Mouse (Mus musculus) left cerebral cortex, adult 2 months (tissue): ENCODE results near the gene Nupl1. TPM values are rescaled to one million over a fixed set of nuclear protein-coding genes. Genes with fewer than 3 reads are reported as not detected.

Source experiments
- DNase-seq, 2 experiments: peaks; one replicate each; pipeline ENCODE4 v3.0.0; 2021 to 2022; ENCODE audit warnings: low spot score in 2 of 2, mixed read lengths in 1 of 2; ENCODE audit errors: extremely low spot score in 1 of 2
- H3K27ac ChIP-seq: fragments of 200-600 bp; 2 replicates; pipeline ENCODE4 v1.8.1; 2022
- H3K4me3 ChIP-seq: fragments of 200-600 bp; 2 replicates; pipeline ENCODE4 v1.8.1; 2022
- CTCF ChIP-seq: fragments of 200-600 bp; IDR thresholded peaks from 2 replicates; pipeline ENCODE4 v1.8.1; 2022; ENCODE audit warnings: antibody characterized with exemption, mild to moderate bottlenecking, moderate library complexity
- intact Hi-C: fragments of 180-260 bp; cut with DNase I; formaldehyde crosslinking; loops from one replicate; pipeline ENCODE4 v1.15.1; 2025
- long read RNA-seq, 2 experiments: library from polyadenylated mRNA; stranded (forward); transcript quantifications; one replicate each; pipeline ENCODE4 v2.0.0; 2021; ENCODE audit warnings: borderline mapping rate in 2 of 2
- total RNA-seq, 2 experiments: library from RNA; stranded (reverse); gene quantifications; 2 replicates each; pipeline ENCODE4 v1.2.3; 2021

The Nupl1 gene
- total RNA-seq: not detected
- long read RNA-seq, experiment 1, partial matches to known transcripts: 18 of 19 reads
- long read RNA-seq, experiment 1, other reads (novel, unspliced or antisense): 1 of 19 reads
- long read RNA-seq, experiment 2, partial matches to known transcripts: 16 of 17 reads
- long read RNA-seq, experiment 2, other reads (novel, unspliced or antisense): 1 of 17 reads

DNA sequence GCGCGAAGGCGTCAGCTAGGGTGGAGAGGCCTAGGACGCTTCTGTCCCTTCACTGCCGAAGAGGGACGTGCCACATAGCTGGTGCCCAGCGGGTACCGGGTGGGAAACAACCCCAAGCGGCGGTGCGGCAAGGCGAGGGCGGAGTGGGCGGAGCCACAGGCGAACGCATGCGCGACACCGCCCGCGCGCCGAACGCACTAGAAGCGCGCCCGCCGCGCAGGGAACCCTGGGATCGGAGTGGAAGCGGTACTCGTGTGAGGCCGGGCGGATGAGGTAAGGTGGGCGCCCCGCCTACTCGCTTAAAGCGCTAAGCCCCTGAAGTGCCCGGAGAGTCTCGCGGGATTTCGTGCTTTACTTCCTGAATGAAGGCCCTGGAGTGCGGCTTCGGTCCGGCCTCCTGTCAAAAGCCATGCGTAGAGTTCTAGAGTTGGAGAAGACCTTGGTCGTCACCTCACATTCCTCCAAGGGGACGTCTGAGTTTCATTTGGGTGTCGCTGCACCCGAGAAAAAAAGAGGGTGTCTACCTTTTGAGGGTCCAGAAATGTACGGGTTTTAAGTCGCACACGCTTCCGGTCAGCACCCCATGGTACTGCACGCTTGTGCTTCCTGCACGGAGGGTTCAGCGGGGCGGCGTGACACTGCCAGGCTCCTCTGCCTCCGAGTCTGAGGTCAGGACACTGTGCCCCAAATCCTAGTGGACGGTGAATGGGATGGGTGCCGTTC, at the start of gene Nupl1, which contains the start of gene Gm49336:
Gene Nupl1, minus strand, starts transcription at position 151 of the 723 bp plus-strand sequence.
Gene Gm49336, minus strand, starts transcription at position 227 of the 723 bp plus-strand sequence.
- no peak for TF ChIP-seq CTCF
- intact Hi-C loops: loop anchor here (1.0 to 5.0 kb wide), 4 partner anchors 14 to 441 kb away; partner anchors contain the start of gene Mtmr6
- H3K4me3 ChIP-seq: peak within 1 kb of the TSS; percentile 87
- H3K27ac ChIP-seq: peak within 1 kb of the TSS; percentile 94
- DNase-seq: peak; percentile 98 to 99

- no peak for DNase-seq
- intact Hi-C loops: loop anchor here (5.0 to 10.0 kb wide), 2 partner anchors 136 to 394 kb away; no protein-coding TSS in a partner anchor
- TF ChIP-seq CTCF: no peak
- Histone ChIP-seq H3K4me3 (no peak overlapping the region), H3K27ac (no peak overlapping the region)
Observed at GRCm38 (mm10) chr14:60301024-60301423, 49.8 kb upstream of the Nupl1 start.

DNA sequence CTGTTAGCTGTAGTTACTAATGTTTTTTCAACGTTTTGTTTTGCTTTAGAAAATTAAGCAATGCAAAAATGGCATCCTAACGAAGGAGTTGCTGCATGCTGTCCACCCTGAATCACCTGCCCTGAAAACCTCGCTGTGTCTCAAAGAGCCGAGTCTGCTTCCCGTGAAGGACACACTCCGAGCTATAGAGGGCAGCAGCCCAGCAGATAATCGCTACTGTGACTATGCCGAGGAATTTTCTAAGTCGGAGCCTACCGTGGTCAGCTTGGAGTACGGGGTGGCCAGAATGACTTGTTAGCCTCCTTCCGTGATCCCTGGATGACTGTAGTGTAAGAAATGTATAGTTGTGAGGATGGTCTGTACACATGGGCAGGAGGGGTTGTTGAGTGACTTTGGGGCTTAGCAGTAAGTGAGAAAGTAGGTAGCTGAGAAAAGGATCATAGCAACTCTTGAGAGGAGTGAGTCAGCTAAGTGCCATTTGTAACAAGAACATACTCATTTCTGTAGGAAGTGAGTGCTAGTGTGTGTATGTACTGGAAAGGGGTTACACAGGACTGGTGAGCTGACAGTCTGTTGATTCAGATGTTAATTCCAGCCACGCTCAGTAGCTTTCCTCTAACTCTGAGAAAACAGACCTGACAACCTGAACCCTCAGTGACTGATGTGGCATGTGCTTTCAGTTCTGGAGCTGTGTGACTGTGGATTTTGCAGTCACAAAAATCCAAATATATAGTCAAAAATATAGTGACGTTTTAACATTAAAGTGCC, 49.2 kb upstream of the Nupl1 start:
- Histone ChIP-seq H3K4me3 (no peak overlapping the region), H3K27ac (no peak overlapping the region)
- intact Hi-C loops: loop anchor here (5.0 to 10.0 kb wide), 2 partner anchors 137 to 394 kb away; no protein-coding TSS in a partner anchor
- peak in 1 of 2 experiments; percentile 20 for DNase-seq
- TF ChIP-seq CTCF: peak; percentile 42

DNA sequence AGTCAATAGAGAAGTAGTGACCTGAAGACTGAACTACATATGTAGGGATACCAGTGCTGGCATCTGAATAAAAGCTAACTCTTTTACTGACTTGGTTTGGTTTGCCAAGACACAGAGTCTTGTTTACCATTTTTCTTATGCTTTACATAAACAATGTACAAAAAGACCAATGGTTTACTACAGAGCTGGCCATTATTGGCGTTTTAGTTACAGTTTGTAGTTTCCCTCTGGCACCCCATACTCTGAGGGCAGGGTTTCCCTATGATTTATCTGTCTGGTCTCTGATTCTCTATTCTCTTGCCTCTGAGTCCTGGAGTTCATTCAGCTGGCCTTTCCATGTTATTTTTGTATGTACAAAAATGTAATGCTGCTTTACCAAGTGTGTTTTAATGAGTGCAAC, 44.3 kb upstream of the Nupl1 start:
- DNase-seq: no peak
- TF ChIP-seq CTCF: no peak
- Histone ChIP-seq H3K27ac (no peak overlapping the region), H3K4me3 (no peak overlapping the region)
- intact Hi-C loops: no loop called here

DNA sequence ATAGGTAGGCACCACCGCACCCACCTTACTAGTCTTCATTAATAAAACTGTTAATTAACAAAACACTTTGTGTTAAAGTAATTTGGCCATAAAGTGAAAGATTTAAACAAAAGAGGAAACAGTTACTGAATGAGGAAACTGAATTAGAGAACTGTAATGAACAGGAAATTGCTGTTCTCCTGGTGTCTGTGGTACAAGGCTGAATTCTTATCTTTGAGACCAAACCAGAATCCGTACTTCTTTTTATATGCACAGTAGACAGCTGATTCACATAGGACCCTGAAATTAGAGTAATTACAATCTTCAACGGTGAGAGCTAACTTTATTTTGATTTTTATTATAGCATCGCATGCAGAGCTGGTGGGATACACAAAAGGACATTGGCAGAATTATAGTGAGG, 39.1 kb upstream of the Nupl1 start:
- H3K27ac ChIP-seq: no peak overlapping the region
- no peak for DNase-seq
- no peak overlapping the region for H3K4me3 ChIP-seq
- TF ChIP-seq CTCF: no peak
- intact Hi-C loops: no loop called here

DNA sequence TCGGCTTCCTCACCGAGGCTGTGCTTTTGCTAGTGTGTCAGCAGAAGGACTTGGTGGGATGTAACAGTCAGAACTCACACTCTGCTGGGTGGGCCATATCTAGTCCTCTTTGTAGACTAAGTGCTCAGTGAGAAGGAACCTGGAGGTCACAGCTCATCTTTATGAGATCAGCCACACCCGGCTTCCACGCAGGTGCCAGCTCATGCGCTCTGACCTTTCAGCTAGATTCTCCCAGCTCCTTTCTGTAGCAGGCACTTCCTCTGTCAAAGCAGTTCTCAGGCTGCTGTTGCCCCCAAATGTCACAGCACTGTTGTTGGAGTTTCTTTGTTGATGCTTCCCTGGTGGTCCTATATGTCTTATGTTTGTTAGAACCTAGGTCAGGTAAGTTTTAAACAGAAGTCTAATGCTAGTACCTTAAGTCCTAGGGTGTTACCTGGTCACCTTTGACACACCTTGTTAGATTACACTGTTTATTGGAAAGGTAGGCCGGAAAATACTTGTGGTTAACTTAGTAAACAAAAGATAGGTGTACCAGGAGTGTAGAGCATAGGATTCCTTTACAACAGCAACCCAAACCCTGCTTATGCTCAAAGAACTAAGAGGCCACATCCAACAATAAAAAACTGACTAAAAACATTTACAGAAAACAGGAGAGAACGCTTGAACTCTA, 35.1 kb upstream of the Nupl1 start:
- DNase-seq: no peak
- Histone ChIP-seq H3K27ac (no peak overlapping the region), H3K4me3 (no peak overlapping the region)
- intact Hi-C loops: no loop called here
- TF ChIP-seq CTCF: no peak

DNA sequence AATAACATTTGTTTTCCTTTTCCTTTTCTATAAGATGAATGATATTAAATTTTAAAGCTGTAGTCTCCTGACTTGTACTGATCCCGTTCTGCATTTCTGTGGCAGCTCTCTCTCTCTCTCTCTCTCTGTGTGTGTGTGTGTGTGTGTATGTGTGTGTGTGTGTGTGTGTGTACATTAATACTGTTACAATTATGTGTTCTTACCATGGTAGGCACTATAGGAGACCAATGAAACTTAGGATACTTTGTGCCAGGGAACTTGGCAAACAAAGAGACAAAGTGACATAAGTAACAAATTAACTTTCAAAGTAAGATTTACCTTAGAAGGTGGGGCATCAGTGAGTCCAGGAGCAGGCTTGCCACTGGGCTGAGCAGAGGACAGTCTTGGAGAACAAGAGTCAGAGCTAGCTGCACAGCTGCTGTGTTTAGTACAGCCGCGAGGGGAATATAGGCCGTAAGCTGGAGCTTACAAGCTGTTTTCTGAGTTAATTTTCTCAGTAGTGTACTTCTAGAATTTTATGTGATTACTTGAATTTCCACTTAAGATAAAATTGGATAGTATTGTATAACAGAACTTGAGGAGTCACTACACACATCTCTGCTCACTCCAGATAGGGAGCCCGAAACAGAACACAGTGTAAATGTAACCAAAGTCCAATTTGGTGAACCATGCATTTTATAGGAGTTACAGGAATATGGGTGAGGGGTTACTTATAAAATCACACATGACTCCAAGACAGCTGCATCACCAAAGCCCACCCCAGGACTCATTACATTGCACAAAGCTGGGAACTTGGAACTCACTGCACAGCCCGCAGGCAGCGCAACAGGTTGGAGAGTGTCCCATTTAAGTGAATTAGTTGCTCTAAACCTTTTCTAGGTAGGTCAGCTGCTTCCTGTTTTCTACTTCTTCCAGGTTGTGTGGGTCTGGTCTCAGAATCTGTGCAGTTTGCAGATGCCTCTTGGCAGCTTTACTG, 24.4 kb upstream of the Nupl1 start:
- DNase-seq: no peak
- no peak overlapping the region for H3K27ac ChIP-seq
- intact Hi-C loops: no loop called here
- TF ChIP-seq CTCF: no peak
- no peak overlapping the region for H3K4me3 ChIP-seq

- Histone ChIP-seq H3K4me3 (no peak overlapping the region), H3K27ac (peak overlapping the region; percentile 38; the same call in 1 of the 2 replicates)
- no peak for DNase-seq
- intact Hi-C loops: no loop called here
- no peak for TF ChIP-seq CTCF
Observed at GRCm38 (mm10) chr14:60273346-60273745, 22.1 kb upstream of the Nupl1 start.

DNA sequence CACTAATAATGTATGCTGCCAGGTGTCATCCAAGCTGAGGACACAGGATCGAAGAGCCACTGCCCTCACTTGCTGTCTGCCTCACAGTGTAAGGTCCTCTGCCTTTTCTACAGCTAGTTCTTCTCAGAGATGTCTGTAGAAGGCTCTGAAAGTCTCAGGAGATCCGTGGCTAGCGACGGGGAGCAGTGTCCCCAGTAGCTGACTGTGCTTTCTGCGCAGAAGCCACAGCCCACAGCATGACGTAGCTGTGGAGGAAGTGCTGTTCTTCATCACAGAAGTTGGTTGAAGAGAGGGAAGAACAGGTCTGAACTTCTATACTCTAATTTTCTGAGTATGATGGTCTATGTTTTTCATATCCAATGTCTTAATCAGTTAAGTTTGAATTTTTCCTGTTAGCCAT, 18.1 kb upstream of the Nupl1 start:
- TF ChIP-seq CTCF: no peak
- intact Hi-C loops: no loop called here
- Histone ChIP-seq H3K27ac (no peak overlapping the region), H3K4me3 (no peak overlapping the region)
- no peak for DNase-seq
